Mouse (Mus musculus) thymus, adult 2 months (tissue): ENCODE results near the gene Xpo1.

ENCODE experiments used
- CTCF ChIP-seq: fragments of 200-500 bp; IDR thresholded peaks from 2 replicates; pipeline ENCODE4 v1.5.1; 2012; ENCODE audit warnings: mild to moderate bottlenecking, control low read depth, low read length, moderate library complexity, borderline replicate concordance; ENCODE audit not compliant: control insufficient read depth, poor library complexity, insufficient read depth; ENCODE audit errors: extremely low read depth
- POLR2A ChIP-seq: fragments of 200-500 bp; IDR thresholded peaks from 2 replicates; pipeline ENCODE4 v1.6.1; 2012; ENCODE audit warnings: mild to moderate bottlenecking, low read length, control low read depth, moderate library complexity; ENCODE audit not compliant: control insufficient read depth, poor library complexity, insufficient read depth; ENCODE audit errors: extremely low read depth

- TF ChIP-seq CTCF = no peak
- no peak for TF ChIP-seq POLR2A
Measured at GRCm38 (mm10) chr11:23253931-23254330, 1.9 kb upstream of the Xpo1 start.
